Comparison of ENCODE assay signal across 24 mouse cellular contexts in the genomic region with DNA sequence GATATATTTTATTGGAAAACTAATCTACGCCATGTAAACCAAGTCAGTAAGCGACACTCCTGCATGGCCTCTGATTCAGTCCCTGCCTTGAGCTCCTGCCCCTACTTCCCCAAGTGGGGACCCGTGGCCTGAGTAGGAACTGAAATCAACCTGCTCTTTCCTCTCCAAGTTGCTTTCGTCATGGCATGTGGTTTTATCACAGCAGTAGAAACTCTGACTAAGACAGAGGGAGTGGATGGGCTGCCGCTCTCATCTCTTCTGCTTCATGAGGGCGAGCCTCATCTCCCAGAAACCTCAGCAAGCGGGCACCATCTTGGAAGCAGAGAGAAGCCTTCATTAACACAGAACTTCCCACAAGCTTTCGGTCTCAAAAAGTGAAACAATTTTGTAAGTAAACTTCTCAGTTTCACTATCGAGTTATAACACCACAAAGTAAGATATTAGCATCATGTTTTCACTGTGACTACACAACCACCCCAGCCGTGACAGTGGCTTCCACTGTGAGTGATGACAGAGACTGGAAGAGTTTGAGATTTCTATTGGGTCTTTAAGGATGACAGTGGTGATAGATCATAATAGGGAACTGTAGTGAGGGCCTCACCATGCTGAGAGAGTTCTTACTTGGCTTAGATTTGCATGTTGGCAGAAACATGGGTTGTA. TPM values are rescaled to one million over a fixed set of nuclear protein-coding genes. Genes with fewer than 3 reads are reported as not detected.
DNase-seq lines count a peak whose midpoint lies in the region; ATAC-seq and TF ChIP-seq lines count a peak whose summit lies in the region.
"Had no signal": no experiment of that assay in that cellular context is flagged by ENCODE, and none has a peak within 500 bp of the region (broad histone marks: within the 10 kb centered on the region; RNA-seq: fewer than 3 reads in every experiment).

No protein-coding gene starts in this region.

- no peak overlapping the region for H3K9ac ChIP-seq in stomach, embryonic 16.5 days (ENCODE audit: low read length)
- no peak overlapping the region for H3K9ac ChIP-seq in stomach, postnatal 0 days (ENCODE audit: low read length)
- H3K9ac ChIP-seq: forebrain, embryonic 13.5 days; liver, embryonic 14.5 days; midbrain, embryonic 12.5 days had no signal

- TF ChIP-seq CTCF in stomach, postnatal 0 days (IDR thresholded peaks at IDR 0.05; ENCODE audit: low read depth): no peak
- TF ChIP-seq CTCF in left cerebral cortex, adult 2 months (IDR thresholded peaks at IDR 0.05): no peak

- DNase-seq in heart, adult 11 months: peak; percentile 91
- DNase-seq in heart, postnatal 14 days: no peak
- no peak for DNase-seq in stomach, postnatal 0 days (ENCODE audit: low spot score)
- DNase-seq in cerebellum, postnatal 10 days: no peak
- DNase-seq in left cerebral cortex, adult 2 months (ENCODE audit: extremely low spot score in 1 of 2, low spot score in 2 of 2): no peak
- no peak for DNase-seq in frontal cortex, postnatal 14 days (ENCODE audit: low spot score in 2 of 2)
- DNase-seq: cerebellum, postnatal 14 days; gastrocnemius, postnatal 36 days; thymus, postnatal 36 days had no signal

- TF ChIP-seq EP300 in stomach, postnatal 0 days (optimal IDR thresholded peaks at IDR 0.05): no peak

- H3K27ac ChIP-seq in stomach, embryonic 16.5 days (ENCODE audit: low read length): peak overlapping the region; percentile 27; the same call in 1 of the 2 replicates
- H3K27ac ChIP-seq in stomach, postnatal 0 days (replicated peaks): no peak overlapping the region
- H3K27ac ChIP-seq in left cerebral cortex, adult 2 months: no peak overlapping the region
- H3K27ac ChIP-seq: embryonic facial prominence, embryonic 10.5 days; forebrain, embryonic 13.5 days; hindbrain, postnatal 0 days; limb, embryonic 10.5 days; liver, embryonic 14.5 days; midbrain, embryonic 12.5 days had no signal

- no peaks in the 10 kb centered on the region for H3K36me3 ChIP-seq in stomach, embryonic 16.5 days (ENCODE audit: control insufficient read depth, insufficient read depth, low read length)
- no peaks in the 10 kb centered on the region for H3K36me3 ChIP-seq in stomach, postnatal 0 days (ENCODE audit: control insufficient read depth, insufficient read depth, low read length)
- H3K36me3 ChIP-seq: embryonic facial prominence, embryonic 10.5 days; limb, embryonic 10.5 days; midbrain, embryonic 12.5 days had no signal

- intact Hi-C loops in heart, postnatal 14 days (cut with DNase I): no loop called here
- intact Hi-C loops in left cerebral cortex, adult 2 months (cut with DNase I): loop anchor here (10.0 kb wide), 1 partner anchor 688 kb away; no protein-coding TSS in a partner anchor

- H3K4me2 ChIP-seq in stomach, embryonic 16.5 days (ENCODE audit: low read depth, low read length): no peak overlapping the region
- no peak overlapping the region for H3K4me2 ChIP-seq in stomach, postnatal 0 days (replicated peaks; ENCODE audit: low read depth)
- H3K4me2 ChIP-seq: forebrain, embryonic 13.5 days; heart, embryonic 11.5 days; midbrain, embryonic 12.5 days had no signal

- H3K4me3 ChIP-seq in stomach, embryonic 16.5 days (replicated peaks; ENCODE audit: low read length): no peak overlapping the region
- H3K4me3 ChIP-seq in stomach, postnatal 0 days (ENCODE audit: low read depth, low read length): no peak overlapping the region
- no peak overlapping the region for H3K4me3 ChIP-seq in left cerebral cortex, adult 2 months
- H3K4me3 ChIP-seq: embryonic facial prominence, embryonic 10.5 days; forebrain, embryonic 13.5 days; limb, embryonic 10.5 days; midbrain, embryonic 12.5 days; myocyte had no signal

- no peaks in the 10 kb centered on the region for H3K9me3 ChIP-seq in stomach, embryonic 16.5 days (replicated peaks; ENCODE audit: control insufficient read depth, low read length)
- no peaks in the 10 kb centered on the region for H3K9me3 ChIP-seq in stomach, postnatal 0 days (ENCODE audit: control insufficient read depth, low read length)
- H3K9me3 ChIP-seq: embryonic facial prominence, embryonic 10.5 days; forebrain, embryonic 13.5 days; limb, embryonic 10.5 days; midbrain, embryonic 12.5 days had no signal

- no peaks in the 10 kb centered on the region for H3K4me1 ChIP-seq in stomach, embryonic 16.5 days (ENCODE audit: control insufficient read depth, insufficient read depth, low read length)
- H3K4me1 ChIP-seq in stomach, postnatal 0 days (replicated peaks; ENCODE audit: control insufficient read depth, insufficient read depth): no peaks in the 10 kb centered on the region
- H3K4me1 ChIP-seq: forebrain, embryonic 13.5 days; limb, embryonic 10.5 days had no signal

- WGBS in stomach, embryonic 16.5 days: 89% methylated on average over 10 of the region's 10 CpGs
- WGBS in stomach, postnatal 0 days: 87% methylated on average over 10 of the region's 10 CpGs

- no peaks in the 10 kb centered on the region for H3K27me3 ChIP-seq in stomach, embryonic 16.5 days (ENCODE audit: control insufficient read depth, insufficient read depth, low read length)
- H3K27me3 ChIP-seq in stomach, postnatal 0 days (ENCODE audit: control insufficient read depth, insufficient read depth, low read length): no peaks in the 10 kb centered on the region
- H3K27me3 ChIP-seq: forebrain, embryonic 13.5 days; midbrain, embryonic 12.5 days had no signal

- no peak for ATAC-seq in stomach, embryonic 16.5 days (ENCODE audit: insufficient read depth, low FRiP score)
- ATAC-seq in stomach, postnatal 0 days (ENCODE audit: low FRiP score, low TSS enrichment): no peak
- ATAC-seq in megakaryocyte, adult 5-6 weeks (ENCODE audit: poor library complexity, severe bottlenecking): peak; percentile 86

RNA-seq across cellular contexts. Expression of gene Serpinb1b, which starts 1.2 kb away (rescaled TPM):
- not detected for total RNA-seq in heart, postnatal 14 days (2021)
- polyA plus RNA-seq in stomach, embryonic 16.5 days (2015; fragmentation: Nextera tagmentation; extraction: Ambion mirVana): 0.96 and 2.2 TPM in 2 replicates
- polyA plus RNA-seq in stomach, postnatal 0 days (2015; fragmentation: Nextera tagmentation; extraction: Ambion mirVana): 1.3 and 2.0 TPM in 2 replicates
- 0.07 TPM in 1 of 2 replicates, not detected in the other for total RNA-seq in megakaryocyte, adult 5-6 weeks (2015)
- 0.12 TPM in 1 of 2 replicates, not detected in the other for total RNA-seq in megakaryocyte, adult 5-6 weeks (2017)
- total RNA-seq in left cerebral cortex, adult 2 months (2021): 1 to 10 TPM in 1 of 2 experiments, under 1 TPM in 1; 0.86 to 1.2 TPM
- total RNA-seq: gastrocnemius, postnatal 36 days; heart, postnatal 25 days had no signal
- polyA plus RNA-seq: heart, embryonic 11.5 days; kidney, embryonic 16.5 days; limb, embryonic 10.5 days; liver, embryonic 14.5 days; small intestine, adult 2 months; testis, adult 2 months had no signal

RNA-seq across cellular contexts. Expression of gene Serpinb9b, which starts 49.9 kb away (rescaled TPM):
- under 1 TPM; 0.12 to 0.41 TPM for total RNA-seq in heart, postnatal 14 days (2021)
- not detected in 2 replicates for polyA plus RNA-seq in stomach, embryonic 16.5 days (2015; fragmentation: Nextera tagmentation; extraction: Ambion mirVana)
- 2.7 and 4.9 TPM in 2 replicates for polyA plus RNA-seq in stomach, postnatal 0 days (2015; fragmentation: Nextera tagmentation; extraction: Ambion mirVana)
- total RNA-seq in megakaryocyte, adult 5-6 weeks (2015): 0.27 TPM in 1 of 2 replicates, not detected in the other
- total RNA-seq in megakaryocyte, adult 5-6 weeks (2017): not detected in 2 replicates
- total RNA-seq in left cerebral cortex, adult 2 months (2021): under 1 TPM in 1 of 2 experiments, not detected in 1; 0.09 TPM
- total RNA-seq: gastrocnemius, postnatal 36 days; hindbrain, postnatal 0 days; layer of hippocampus, postnatal 25 days had no signal
- polyA plus RNA-seq: embryonic facial prominence, embryonic 10.5 days; kidney, embryonic 16.5 days; limb, embryonic 10.5 days; small intestine, adult 2 months had no signal
